Mouse (Mus musculus): Measurements from ENCODE around the gene Atg10.
A peak's percentile ranks its signal among the peaks of the same experiment; 100 is the strongest.

The Atg10 gene

DNA sequence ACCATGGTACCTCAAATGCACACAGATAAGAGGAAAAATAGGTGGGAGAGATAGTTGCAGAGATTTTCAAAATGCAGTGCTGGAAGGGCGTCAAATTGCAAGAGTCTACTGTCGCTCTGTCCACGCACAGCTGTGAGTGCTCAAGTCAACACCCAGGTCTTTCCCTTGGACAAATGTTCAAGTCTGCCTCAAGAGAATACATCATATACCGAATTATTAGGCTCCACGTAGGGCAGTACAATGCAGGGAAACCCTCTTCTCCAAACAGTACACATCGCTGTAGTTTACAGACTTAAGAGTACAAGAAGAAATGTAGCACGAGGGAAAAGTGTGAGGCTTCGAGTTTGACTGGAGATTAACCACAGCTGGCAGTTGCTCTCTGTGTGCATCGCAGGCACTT is 200.3 kb downstream of the Atg10 start:
- DNase-seq (ENCODE audit: low read depth): no peak

DNA sequence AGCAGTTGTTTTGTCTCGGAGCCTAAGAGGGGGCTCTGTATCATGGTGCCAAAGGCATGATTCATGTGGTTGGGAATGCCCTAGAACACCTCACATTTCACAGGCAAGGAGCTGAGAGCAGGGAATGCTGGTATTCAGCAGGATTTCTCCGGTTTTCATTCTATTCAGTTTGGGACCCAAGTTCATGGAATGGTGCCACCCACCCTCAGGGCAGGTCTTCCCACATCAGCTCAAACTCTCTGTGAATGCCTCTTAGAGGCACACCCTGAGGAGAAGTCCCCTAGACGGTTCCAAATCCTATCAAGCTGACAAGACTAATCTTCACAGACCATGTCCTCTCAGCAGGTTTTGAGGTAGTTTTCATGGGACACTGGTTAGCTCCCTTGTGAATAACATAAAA is 211.9 kb downstream of the Atg10 start:
- DNase-seq (ENCODE audit: low read depth): no peak

DNA sequence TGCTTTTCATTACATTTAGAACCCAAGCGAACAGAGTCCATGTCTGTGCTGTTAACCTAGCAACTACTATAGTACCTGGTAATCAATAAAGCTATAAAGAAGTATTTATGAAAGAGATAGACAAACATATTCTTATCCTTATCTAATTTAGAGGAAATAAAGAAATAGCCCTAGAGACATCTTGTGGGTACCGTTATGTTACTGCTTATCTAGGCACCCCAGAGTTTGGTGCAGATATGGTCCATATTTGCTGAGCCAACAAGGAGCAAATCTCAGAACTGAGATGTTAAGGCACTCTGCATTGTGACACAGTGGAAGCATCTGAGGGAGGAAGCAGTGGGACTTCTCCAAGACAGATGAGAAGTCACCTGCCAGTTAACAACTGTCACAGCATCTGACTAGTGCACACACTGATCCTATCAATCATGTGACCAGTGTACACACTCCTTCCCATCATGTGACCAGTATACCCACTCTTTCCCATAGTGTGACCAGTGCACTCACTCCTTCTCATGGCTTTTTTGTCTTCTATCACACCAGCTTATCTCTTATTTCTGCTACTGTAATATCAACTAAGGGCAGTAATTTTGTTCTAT is 228.6 kb downstream of the Atg10 start:
- no peak for DNase-seq (ENCODE audit: low read depth)

- DNase-seq (ENCODE audit: low read depth): no peak
Observed at GRCm38 (mm10) chr13:90993602-90994001, 230.2 kb downstream of the Atg10 start.

GRCm38 (mm10) chr13:90992948-90993347 is 230.8 kb downstream of the Atg10 start:
- DNase-seq (ENCODE audit: low read depth): no peak

- no peak for DNase-seq (ENCODE audit: low read depth)
Observed at GRCm38 (mm10) chr13:90988226-90988625, 235.5 kb downstream of the Atg10 start.

DNA sequence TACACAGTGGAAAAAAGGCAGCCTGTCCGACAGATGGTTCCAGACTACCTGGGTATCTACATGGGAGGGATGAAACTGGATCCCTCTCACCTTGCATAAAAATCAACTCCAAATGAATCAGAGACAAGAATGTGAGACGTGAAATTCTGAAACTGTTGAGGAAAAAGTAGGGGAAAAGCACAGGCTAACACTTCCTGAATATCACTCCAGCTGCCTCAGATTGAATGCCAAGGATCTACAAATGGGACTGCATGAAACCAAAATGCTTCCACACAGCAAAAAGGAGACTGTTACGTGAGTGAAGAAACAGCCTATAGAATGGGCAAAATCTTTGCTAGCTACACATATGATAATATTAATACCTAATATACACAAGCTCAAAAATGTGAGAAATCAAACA is 238.4 kb downstream of the Atg10 start:
- no peak for DNase-seq (ENCODE audit: low read depth)

- DNase-seq (ENCODE audit: low read depth): no peak
Observed at GRCm38 (mm10) chr13:90984073-90984472, 239.7 kb downstream of the Atg10 start.

DNA sequence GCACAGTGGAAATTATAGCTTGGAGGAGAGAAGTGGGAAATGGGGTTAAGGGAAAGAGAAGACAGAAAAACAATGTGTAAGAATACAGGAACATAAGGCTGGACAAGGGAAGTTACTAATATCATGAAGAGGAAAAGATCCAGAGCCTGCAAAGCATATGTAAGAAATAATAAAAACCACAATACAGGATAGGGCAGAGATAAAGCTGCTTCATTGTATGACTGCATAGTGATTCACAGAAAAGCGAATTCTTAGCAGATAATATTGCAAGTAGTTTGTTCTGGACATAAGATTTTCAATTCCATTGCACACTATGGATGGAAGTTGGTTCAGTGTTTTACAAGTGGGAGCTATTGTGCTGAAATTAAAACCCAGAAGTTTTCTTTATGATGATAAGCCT is 242.0 kb downstream of the Atg10 start:
- no peak for DNase-seq (ENCODE audit: low read depth)

GRCm38 (mm10) chr13:90980878-90981674 is 242.7 kb downstream of the Atg10 start:
- no peak for DNase-seq (ENCODE audit: low read depth)

GRCm38 (mm10) chr13:90977057-90977456 is 246.7 kb downstream of the Atg10 start:
- DNase-seq (ENCODE audit: low read depth): no peak

GRCm38 (mm10) chr13:90973409-90973808 is 250.4 kb downstream of the Atg10 start:
- no peak for DNase-seq (ENCODE audit: low read depth)

- no peak for DNase-seq (ENCODE audit: low read depth)
Observed at GRCm38 (mm10) chr13:90970259-90971017, 253.3 kb downstream of the Atg10 start.

DNA sequence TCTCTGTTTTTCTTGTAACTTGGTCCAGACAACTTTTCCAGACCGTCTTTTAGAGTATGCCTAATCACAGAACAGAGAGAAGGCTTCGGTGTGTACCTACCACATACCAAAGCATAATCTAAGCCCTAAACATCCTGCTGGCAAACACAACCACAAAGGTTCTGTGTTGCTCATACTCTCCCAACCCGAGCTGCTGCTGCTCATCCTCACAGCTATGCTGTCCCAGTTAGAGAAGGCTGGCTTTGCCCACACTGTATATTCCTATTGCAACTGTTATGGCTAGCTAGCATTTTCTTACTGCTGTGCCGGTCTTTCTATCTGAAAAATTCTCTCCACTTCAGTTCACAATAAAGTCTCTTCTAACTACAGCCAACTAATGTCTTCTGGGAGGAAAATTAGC is 254.8 kb downstream of the Atg10 start:
- DNase-seq (ENCODE audit: low read depth): no peak

DNA sequence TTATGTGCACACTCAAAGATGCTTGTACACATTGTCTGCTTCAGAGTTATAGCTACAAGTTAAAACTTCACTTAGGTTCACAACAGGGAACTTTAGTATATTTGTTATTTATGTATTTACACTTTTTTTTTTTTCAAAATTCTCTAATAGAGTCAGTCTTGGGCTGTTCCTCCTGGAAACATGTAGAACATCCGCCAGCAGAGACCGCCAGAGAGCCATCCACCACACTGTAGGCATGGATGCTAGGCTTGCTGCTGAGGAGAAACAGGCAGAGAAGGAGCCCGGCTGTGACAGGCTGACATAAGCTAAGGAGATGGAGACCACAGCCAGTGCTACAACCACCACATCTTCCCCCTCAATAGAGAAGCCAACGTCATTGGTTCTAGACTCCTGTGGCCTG is 256.3 kb downstream of the Atg10 start:
- DNase-seq (ENCODE audit: low read depth): peak; percentile 69

- no peak for DNase-seq (ENCODE audit: low read depth)
Observed at GRCm38 (mm10) chr13:90965996-90966395, 257.8 kb downstream of the Atg10 start.

- DNase-seq (ENCODE audit: low read depth): no peak
Observed at GRCm38 (mm10) chr13:90964511-90964910, 259.3 kb downstream of the Atg10 start.

DNA sequence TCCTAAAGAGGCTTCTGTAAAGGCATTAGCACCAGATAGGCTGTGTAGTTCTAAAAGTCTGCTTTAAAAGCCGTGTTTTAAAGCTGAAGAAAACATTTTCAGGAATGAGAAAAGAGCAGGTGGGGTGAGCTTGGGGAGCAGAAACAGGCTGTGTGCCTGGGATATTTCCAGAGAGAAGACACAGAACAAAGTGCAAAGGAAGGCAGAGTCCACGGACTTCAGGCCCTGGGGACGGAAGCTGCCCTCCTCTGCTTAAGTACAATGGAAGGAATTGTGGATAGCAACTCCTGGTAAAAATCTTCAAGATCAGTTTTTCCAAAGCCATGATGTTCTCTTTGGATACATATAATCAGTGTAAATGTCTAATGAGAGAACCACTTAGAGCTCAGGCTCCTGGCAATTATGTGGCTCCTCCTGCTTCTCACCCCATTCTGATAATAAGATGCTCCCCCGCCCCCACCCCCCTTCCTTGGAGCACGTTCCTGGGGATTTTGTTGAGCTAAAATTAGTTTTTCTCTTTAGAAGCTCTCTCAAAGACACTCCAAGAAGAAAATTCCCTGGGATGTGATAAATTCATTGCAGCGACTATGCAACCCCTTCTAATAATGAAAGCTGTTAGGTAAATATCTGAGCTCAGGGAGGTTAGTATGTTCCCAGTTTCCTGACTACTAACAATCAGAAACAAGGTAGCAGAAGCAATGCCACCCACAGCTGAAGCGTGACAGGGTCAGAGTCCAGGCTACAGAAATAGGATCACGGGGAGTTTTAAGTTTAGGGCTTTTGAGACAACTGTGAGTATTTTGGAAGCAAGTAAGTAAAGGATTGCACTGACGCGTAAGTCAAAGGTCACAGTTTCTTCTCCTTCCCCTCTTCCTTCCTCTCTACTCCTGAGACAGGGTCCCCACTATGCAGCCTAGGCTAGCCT is 260.7 kb downstream of the Atg10 start:
- DNase-seq (ENCODE audit: low read depth): no peak

GRCm38 (mm10) chr13:90960591-90960990 is 263.2 kb downstream of the Atg10 start:
- DNase-seq (ENCODE audit: low read depth): no peak

DNA sequence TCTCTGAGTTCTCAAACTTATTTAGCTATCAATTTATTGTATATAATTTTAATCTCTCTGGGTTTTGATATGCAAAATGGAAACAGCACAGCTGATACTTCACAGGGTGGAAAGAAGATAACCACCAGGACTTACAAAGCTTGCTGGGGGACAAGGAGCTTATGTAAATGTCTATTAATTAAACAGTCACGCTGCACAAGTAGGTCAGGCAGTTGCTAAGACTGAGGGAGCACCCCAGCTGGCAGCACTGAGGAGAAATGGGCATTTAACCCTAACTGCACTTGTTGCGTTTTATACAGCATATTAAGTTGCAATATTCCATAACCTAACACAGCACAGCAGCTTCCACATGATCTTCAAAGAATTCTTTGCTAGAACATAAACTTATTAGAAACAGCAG is 264.9 kb downstream of the Atg10 start:
- no peak for DNase-seq (ENCODE audit: low read depth)

DNA sequence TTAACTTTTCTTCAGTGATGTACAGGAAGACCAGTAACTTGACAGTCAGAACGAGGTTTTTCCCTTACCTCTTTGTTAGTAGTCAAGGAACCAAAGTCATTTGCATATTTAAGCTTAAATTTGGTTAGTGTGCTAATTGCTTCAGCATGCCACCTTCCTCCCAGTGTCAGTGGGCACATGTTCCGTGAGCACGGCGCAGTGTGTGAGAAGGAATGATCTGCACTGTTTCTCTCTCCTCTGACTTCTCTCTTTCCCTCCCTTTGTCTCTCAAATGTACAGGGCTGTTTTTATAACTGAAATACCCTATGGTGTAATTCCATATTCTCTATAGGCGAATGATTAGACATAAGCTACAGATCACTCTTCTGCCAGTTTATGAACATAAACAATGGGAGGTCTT is 284.2 kb downstream of the Atg10 start:
- DNase-seq (ENCODE audit: low read depth): no peak

GRCm38 (mm10) chr13:90939192-90939591 is 284.6 kb downstream of the Atg10 start:
- no peak for DNase-seq (ENCODE audit: low read depth)

Data from naive thymus-derived CD4-positive, alpha-beta T cell, adult 2 months (primary cell).